Mouse (Mus musculus): Measurements from ENCODE around the gene Nkiras2. TPM values are rescaled to one million over a fixed set of nuclear protein-coding genes. Genes with fewer than 3 reads are reported as not detected.
A peak's percentile ranks its signal among the peaks of the same experiment; 100 is the strongest.
"Not testable (repeated sequence)": the region's sequence is repeated elsewhere in the genome, so short reads cannot be mapped to it uniquely, and the experiment has no call there.

Nkiras2 gene
- total RNA-seq, 2 experiments from 2014 or later, result 32.9 to 43.6 TPM

DNA sequence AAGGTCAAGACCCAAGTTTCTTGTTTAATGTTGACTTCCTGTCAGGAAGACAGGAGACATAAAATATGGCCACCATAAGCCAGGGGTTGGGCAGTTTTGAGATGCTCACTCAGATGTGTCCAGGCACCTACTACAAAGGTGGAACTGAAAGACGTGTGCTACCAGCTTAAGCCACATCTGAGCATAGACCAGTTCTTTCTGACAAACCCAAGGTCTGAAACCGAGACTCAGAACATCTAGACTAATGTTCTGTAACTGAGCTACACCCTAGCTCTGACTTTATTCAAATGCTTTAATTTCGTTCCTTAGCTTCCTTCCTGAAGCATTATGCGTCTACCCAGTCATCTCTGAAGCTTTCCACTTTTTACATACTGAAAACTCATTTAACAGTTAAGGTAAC is 21.0 kb upstream of the Nkiras2 start:
- DNase-seq, result no peak

DNA sequence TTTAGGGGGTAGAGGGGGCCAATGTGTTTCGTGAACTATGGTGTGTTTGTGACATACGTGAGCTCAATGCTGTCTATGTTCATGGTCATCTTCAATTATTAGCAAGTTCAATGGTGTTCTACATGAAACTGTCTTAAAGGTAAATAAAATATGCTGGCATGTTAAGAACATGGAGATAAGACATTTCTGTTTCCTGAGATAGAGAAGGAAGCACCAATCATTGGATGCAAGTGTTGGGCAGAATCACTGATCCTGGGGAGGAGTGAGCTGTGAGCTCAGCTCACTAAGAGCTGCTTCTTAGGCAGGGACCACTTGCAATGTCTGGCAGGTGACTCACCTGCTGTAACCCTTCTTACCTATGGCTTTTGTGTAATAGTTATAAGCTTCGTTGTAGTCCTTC is 17.7 kb upstream of the Nkiras2 start:
- no peak for DNase-seq

DNA sequence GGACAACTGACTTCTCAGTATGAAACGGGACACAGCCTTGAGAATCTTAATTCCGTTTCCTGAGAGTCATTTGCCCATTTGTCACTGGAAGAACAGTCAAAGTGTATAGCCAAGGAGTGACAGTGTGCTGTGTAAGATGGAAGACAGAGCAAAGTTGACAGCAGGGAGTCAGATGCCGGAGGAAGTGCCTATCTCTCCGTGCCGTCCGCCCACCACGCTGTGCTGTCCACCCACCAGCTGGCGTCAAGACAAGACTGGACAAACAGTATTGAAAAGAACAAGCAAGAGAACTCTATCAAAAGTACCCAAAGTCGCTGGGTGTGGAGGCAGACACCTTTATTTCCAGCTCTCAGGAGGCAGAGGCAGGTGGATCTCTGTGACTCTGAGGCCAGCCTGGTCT is 15.9 kb upstream of the Nkiras2 start:
- no peak for DNase-seq

DNA sequence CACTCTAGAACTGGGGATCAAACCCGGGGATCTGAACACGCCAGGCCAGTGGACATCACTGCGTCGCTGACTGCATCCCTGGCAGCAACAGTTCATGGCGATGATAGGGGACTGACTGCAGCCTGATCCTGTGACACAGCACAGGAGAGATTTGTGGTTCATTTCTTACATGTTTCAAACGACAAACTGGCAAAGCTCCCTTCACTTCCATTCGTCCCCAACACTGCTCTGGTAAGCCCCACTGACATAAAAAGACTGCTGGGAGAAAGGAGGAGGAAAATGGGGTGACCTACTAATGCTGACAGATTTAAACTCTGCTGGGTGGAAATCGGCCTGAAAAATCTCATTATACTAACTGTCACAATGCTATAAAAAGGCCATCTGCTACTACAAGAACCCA is 15.2 kb upstream of the Nkiras2 start:
- DNase-seq, result no peak

DNA sequence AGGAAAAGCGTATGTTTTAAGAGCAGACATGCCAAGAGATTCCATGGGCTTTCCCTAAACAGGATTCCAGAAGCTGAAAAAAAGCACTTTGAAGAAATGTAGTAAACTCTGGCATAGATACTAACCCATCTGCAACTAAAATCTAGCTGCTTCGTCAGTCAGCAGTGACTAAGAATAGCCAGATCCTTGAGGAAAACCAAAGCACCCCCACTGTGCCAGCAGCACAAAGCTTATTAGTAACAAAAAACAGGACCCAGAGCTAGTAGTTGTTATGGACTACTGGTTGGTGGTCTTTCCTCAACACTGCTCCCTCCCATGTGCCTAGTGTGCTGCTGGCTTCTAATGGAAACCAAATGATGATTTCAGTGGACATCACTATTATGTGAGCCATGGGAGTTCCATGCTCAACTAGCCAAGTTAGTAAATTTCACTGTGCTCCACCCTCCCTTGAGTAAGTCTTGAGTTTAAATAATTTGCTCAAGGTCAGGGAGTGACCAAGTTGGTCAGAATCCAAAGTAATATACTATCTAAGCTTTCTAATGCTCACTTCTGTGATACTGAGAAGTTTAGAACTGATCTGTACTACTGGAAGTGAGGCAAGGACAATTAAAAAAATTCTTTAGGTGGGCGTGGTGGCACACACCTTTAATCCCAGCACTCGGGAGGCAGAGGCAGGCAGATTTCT is 14.6 kb upstream of the Nkiras2 start:
- DNase-seq, result no peak

DNA sequence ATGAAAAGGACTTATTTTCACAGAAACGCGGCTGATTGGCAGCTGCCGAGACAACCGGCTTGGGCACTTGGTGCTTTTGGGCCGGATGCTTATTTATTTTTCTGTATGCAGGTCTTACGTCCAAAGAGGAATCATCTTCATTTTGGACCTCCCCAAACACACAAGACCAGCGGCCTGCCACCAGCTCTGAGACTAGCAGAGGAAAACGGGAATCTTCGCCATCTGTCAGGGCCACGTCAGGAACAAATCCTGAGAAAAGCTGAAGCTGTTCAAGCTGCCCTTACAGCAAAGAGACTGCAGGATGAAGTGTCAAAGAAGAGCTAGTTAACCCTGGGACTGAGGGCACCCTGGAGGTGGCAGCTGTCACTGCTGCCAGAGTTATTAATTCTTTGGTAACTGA is 13.6 kb upstream of the Nkiras2 start:
- DNase-seq, result no peak

DNA sequence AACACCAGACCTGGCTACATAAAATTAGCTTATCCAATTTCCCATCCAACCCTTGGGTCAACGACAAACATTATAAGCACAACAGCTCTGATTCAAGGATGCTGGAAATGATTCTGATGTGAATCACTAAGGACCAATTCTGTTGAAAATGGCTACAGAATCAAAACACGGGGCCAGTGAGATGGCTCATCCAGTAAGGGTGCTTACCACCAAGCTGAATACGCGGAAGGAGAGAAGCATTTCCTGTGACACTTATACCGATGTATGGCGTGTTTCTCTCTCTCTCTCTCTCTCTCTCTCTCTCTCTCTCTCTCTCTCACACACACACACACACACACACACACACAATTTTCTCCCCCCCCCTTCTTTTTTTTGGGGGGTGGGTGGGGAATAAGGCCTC is 11.9 kb upstream of the Nkiras2 start:
- no peak for DNase-seq

DNA sequence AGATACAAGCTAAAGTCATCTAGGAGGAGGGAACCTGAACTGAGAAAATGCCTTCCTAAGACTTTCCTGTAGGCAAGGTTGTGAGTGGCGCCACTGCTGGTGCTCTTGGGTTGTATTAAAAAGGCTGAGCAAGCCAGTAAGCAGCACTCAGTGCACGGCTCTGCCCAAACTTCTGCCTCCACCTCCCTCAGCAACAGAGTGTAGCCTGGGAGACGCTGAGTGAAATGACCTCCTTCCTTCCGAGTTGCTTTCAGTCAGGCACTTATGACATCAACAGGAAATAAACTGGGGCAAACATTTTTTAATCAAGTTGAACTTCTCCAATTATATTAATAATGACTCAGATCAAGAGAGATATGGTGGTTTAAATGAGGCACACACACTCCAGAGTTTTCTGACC is 10.2 kb upstream of the Nkiras2 start:
- DNase-seq, result no peak

DNA sequence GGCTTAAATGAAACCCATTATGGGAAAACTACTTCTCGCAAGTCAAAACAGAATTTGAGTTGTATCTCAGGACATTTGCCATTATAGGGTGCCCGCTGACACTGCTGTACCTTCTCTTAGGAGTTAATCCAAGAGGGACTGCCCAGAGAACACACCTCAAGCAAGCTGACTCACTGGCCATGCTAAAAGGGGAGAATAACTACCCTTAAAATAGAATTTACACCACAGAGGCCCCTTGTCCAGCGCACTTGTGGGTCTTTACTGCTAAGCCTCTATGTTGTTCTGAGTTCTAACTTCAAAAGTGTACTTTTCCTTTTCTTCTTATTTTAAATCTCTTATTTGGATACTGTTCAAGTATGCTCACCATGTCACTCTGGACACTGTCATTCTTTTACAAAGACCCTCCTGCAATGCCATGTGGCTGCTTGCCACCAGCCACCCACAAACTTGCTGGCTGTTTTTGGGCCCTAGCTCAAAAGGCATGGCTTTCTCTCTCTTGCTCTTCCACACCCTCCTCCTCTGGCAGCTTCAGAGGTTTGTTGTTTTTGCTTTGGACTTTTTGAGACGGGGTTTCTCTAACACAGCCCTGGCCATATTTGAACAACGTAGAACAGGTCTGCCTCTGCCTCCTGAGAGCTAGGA is 9.6 kb upstream of the Nkiras2 start:
- DNase-seq, result no peak

DNA sequence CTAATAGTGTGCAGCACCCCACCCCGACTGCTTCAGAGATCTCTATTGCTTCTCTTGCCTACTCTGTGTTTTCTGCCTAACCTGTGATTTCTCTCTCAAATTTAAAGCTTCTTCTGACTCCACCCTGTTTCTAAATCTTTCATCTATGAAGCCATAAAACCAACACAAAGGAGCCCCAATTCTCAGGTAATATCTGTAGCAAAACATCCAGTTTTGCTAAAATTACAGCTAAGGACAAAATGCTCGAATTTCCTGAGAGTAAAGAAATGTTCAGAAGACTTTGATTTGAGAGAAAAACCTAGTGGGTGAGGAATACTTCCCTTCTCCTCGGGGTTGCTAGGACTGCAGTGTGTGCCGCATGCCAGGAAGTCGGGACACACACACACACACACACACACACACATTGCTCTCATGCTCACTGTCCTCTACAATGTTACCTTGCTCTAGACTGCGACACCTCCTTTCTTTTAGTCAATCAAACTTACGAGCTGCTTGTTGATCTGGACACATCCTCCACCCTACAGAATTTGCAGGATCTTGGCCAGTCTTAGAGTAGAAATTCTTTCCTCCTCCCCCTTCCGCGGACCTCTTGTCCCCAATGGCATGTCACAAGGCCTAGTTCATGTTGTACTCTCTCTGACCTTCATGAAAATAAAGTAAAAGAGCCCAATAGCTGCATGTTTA is 8.9 kb upstream of the Nkiras2 start:
- peak; percentile 42 to 61 for DNase-seq

DNA sequence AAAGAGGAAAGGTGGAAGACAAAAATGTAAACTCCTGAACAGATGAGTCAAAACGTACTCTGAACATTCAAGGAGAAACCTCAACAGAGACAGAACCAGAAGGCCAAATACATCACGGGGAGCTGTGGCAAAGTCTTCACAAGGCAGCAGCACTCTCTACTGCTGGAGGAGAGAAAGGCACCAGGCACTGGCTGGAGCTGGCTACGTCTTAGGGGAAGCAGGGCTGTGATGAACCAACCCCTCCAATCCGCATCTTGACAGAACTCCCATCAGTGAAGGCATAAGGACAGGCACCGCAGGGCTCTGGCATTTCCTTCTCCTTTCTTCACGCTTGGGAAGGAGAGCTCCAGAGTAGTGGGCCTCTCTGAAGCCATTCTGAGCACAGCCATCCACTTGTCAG is 7.4 kb upstream of the Nkiras2 start:
- DNase-seq, result peak; percentile 49 to 59

DNA sequence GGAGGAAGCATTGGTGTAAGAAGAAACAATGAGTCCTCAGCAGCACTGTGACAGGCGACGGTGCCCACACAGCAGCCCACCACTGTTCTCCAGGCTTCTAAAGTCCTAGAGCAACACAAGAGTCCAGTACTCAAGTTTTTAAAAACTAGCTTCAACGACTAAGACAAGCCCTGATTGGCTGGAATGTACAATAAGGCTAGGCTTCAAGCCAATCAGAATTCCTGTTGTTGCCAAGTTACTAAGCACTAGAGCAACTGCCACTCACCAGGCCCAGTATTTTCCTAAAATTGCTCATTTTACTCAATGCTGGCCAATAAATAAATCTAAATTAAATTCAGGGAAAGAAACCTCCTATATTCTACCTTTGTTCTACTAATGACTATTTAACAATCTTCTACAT is 5.8 kb upstream of the Nkiras2 start:
- peak in 1 of 2 experiments; percentile 33 for DNase-seq

DNA sequence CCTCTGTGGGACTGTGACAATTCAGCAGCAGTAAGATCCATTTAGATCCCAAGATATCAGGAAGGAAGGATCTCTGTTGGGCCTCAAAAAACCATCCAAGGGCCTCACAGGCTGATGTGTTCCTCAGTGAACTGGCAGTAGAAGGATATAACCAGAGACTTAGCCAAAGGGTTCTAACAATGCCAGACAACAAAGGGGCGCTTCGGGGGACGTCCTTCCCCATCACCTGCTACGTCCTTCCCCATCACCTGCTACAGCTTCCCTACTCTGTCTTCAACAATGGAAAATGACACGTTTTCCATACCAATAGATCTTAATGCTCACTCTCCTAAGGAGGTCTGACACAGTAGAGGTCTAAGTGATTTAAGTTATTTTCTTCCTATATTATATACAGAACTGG is 2.7 kb upstream of the Nkiras2 start:
- DNase-seq, result no peak

DNA sequence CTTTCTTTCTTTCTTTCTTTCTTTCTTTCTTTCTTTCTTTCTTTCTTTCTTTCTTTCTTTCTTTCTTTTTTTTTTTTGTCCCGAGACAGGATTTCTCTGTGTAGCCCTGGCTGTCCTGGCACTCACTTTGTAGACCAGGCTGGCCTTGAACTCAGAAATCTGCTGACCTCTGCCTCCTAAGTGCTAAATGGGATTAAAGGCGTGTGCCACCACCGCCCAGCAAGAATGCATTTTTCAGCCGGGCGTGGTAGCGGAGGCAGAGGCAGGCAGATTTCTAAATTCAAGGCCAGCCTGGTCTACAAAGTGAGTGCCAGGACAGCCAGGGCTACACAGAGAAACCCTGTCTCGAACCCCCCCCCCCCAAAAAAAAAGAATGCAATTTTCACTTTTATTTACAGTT is 2.2 kb upstream of the Nkiras2 start:
- not testable (repeated sequence) for DNase-seq

DNA sequence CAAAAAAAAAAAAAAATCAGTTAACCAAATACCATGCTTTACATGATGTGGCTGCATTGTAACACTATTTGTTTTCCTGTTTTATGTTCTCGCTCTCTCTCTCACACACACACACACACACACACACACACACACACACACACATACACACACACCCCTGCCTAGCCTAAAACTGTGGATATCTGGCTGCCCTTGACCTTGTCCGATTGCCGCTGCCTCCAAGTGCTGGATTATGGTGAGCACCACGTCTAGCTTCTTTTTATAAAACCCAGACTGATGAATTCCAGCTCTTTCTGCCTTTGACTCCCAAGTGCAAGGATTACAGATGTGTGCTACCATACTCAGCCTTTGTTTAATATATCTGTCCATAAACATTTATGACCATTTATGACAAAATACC is 1.6 kb upstream of the Nkiras2 start:
- DNase-seq, result peak; percentile 53 to 58

DNA sequence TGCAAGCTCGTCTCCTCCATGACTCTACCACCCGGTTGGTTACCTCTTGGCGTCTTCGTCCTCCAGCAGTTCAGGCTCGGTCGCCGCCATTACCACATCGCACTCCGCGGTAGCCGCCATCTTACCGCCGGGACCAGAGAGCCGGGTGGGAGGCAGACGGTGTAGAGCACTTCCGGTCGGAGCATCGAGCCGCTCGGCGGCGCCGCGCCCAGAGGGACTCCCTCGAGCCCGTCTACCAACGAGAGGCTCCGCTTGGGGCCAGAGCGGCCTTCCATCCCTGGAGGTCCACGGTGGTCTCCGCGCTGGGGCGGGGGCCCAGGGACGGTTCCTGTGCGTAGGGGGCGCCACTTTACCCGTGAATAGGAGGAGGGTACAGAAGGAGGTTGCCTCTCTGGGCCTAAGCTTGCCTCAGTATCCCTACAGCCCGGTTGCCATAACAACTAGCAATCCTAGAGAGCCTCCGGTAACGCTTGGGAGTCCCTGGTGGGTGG is 486 bp downstream of the Nkiras2 start:
- peak; percentile 94 to 96 for DNase-seq

DNA sequence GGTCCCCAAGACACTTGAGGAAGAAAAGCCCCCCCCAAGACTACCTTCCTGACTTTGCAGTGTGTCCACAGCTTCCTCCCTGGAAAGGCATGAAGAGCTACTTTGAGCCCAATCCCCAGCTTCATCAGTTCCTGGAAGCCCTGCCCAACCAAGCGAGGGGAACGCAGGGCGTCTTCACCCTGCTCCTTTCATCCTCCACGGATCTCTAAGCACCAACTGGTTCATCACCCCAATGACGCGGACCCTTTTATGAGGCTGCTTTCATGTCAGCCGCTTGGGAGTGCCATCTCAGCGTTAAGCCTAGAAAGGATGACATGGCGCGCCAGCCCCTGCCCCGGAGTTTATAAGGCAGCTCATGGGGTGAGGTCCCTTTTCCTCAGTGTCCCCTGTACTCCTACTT is 938 bp downstream of the Nkiras2 start, which contains the start of gene Dnajc7:
TSS of gene Dnajc7 (minus strand) at position 187 of the 400 bp plus-strand sequence.
- DNase-seq, result no peak

DNA sequence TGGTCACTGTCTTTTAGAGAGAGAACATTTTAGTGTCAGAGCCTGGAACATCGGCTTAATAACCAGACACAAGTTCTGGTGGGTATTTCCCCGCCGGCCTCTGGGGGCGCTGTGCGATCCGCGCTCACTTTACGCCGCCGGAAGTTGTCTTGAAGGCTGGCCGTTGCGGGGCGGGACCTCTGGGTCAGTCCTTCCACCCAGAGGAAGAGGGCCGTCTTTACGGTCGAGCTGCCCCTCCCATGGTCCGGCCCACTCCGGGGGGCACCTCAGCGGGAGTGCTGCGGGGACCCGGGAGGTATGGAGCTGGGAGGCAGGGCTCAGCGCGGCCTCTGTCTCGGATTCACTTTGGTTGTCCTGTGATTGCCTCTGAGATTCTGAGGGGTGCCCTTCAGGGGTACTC is 3.7 kb downstream of the Nkiras2 start:
- peak; percentile 97 for DNase-seq

DNA sequence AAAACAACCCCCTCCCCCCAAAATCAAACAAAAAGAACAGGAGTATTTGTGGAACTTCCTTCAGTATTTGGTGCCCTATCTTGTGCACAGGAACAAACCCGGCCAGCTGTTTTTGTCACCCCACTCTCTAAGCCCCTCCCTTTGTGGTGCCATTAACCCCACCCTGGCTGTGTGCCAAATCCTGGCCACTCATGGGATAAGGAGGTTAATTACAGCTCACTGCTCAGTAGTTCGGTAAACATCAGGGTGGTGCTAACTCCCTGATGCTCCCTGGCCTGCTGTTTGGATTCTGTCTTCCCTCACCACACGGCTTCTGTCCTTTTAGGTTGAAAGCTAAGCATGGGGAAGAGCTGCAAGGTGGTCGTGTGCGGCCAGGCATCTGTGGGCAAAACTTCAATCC is 4.8 kb downstream of the Nkiras2 start:
- peak; percentile 37 to 64 for DNase-seq

DNA sequence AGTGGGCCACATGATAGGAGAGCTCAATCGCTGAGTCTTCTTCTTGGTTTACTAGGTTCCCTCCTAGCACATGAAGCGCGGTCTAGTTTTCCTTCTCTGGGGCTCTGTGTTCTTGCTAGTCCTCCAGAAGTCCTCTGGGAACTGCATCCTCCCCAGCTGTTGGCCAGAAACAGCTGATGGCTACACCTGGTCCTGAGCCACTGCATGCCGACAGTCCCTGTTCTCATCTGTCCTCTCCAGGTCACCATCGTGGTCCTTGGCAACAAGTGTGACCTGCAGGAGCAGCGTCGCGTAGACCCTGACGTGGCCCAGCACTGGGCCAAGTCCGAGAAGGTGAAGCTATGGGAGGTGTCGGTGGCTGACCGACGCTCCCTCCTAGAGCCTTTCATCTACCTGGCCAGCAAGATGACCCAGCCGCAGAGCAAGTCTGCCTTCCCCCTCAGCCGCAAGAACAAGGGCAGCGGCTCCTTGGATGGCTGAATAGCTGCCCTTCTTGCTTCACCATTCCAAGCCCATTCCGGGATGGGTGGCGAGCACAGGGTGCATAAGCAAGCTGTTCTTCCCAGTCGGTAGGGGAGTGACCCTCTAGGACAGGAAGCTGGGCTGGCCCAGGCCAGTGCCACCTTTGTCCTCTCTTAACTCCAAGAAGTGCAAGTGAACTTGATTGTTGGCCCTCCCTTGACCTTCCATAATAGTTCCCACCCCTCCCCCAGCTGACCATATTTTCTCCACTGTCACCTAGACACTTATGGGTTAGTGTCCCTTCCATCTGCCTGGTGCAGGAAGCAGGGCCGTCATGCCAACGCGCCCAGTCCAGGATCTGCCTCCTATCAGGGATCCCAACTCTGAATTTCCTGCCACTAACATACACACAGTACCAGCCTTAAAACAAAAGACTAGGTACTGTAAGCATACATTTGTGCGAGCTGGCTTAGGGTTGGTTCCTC is 7.0 kb downstream of the Nkiras2 start:
- DNase-seq, result no peak

DNA sequence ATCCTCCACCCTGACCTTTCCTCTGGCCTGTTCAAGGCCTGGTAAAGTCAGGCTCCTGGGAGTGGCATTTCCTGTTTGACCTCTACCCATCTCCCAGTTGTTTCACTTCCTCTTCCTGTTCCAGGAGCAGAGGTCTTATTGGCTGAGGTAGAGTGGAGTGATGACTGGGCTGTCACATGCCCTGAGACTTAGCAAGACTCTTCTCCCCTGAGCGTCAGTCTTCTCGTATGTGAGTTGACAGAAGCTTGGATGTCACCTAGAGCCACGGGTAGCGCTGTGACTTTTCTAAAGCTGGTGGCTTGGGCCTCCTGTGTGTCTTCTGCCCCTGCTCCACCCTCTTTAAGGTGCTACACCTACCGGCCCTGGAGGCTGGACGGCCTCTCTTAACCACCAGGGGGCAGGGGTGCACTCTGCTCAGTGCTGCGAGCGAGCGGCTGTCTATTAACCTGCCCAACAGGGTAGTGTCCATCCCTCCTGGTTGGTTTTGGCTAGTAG is 7.7 kb downstream of the Nkiras2 start:
- DNase-seq, result peak; percentile 84 to 89

DNA sequence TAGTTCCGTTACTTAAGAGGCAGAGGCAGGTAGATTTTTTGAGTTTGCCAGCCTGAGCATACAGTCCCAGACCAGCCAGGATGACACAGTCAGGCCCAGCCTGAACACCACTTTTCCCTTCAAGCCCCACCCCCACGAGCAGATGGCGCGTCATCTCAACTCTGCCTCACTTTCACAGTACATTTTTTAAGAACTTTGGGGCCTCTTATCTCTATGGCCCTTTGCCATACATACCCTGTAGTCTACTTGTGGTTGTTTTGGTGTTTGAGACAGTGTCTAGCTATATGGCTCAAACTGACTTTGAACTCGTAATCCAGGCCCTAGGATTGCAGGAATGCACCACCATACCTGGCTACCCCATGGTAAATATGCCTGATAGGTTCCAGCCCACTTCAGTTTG is 9.0 kb downstream of the Nkiras2 start:
- no peak for DNase-seq
